Mouse (Mus musculus) neural tube, embryonic 14.5 days (tissue): ENCODE measurements around the gene Rbm34. TPM values are rescaled to one million over a fixed set of nuclear protein-coding genes. Genes with fewer than 3 reads are reported as not detected.
"Not testable (repeated sequence)": the region's sequence is repeated elsewhere in the genome, so short reads cannot be mapped to it uniquely, and the experiment has no call there.

Source experiments
- ATAC-seq: fragments of 200-750 bp; cut with Nextera tagmentation; 2 replicates; pipeline ENCODE4 v1.8.0; 2017; ENCODE audit warnings: low read depth, mild to moderate bottlenecking, moderate TSS enrichment, moderate library complexity
- H3K27ac ChIP-seq: fragments of 300-500 bp; sonication (generic); 2 replicates; pipeline ENCODE4 v1.5.1; 2014; ENCODE audit warnings: low read depth, mild to moderate bottlenecking, control low read depth, low read length, moderate library complexity, mixed read lengths
- H3K27me3 ChIP-seq: fragments of 300-500 bp; sonication (generic); 2 replicates; pipeline ENCODE4 v1.6.1; 2014; ENCODE audit warnings: low read length; ENCODE audit not compliant: control insufficient read depth, insufficient read depth
- H3K36me3 ChIP-seq: fragments of 300-500 bp; sonication (generic); 2 replicates; pipeline ENCODE4 v1.6.1; 2014; ENCODE audit warnings: low read length, mixed read lengths; ENCODE audit not compliant: control insufficient read depth, insufficient read depth
- H3K4me1 ChIP-seq: fragments of 300-500 bp; sonication (generic); 2 replicates; pipeline ENCODE4 v1.6.1; 2014; ENCODE audit warnings: low read length; ENCODE audit not compliant: control insufficient read depth, insufficient read depth
- H3K4me2 ChIP-seq: fragments of 300-500 bp; sonication (generic); 2 replicates; pipeline ENCODE4 v1.6.1; 2014; ENCODE audit warnings: mild to moderate bottlenecking, low read depth, low read length, control low read depth
- H3K4me3 ChIP-seq: fragments of 300-500 bp; sonication (generic); 2 replicates; pipeline ENCODE4 v1.5.1; 2014; ENCODE audit warnings: low read depth, low read length, control low read depth, mixed read lengths
- H3K9ac ChIP-seq: fragments of 300-500 bp; sonication (generic); replicated peaks from 2 replicates; pipeline ENCODE4 v1.6.1; 2014; ENCODE audit warnings: low read depth, mild to moderate bottlenecking, control low read depth, low read length, mixed read lengths
- H3K9me3 ChIP-seq: fragments of 300-500 bp; sonication (generic); 2 replicates; pipeline ENCODE4 v1.6.1; 2016; ENCODE audit warnings: low read length; ENCODE audit not compliant: control insufficient read depth
- WGBS: fragments of 180-500 bp; shearing (Covaris S2); extraction: QIAGEN DNeasy Blood & Tissue Kit; methylation state at CpG from one replicate; pipeline ENCODE4 v1.1.7; 2014; 5-methylcytosine and 5-hydroxymethylcytosine counted together
- polyA plus RNA-seq: library from polyadenylated mRNA; unstranded; fragments of >200 nt; fragmentation: Nextera tagmentation; extraction: Ambion mirVana; gene quantifications from 2 replicates; pipeline ENCODE4 v1.2.1, GENCODE M21; 2014

Rbm34 gene
- polyA plus RNA-seq, 1 experiment from 2014 or later: 25.4 TPM

GRCm38 (mm10) chr8:126918356-126918755 is 52.5 kb downstream of the Rbm34 start:
- no peak overlapping the region for H3K9ac ChIP-seq
- no peak overlapping the region for H3K27ac ChIP-seq
- H3K36me3 ChIP-seq: no peaks in the 10 kb centered on the region
- H3K27me3 ChIP-seq: no peaks in the 10 kb centered on the region
- H3K9me3 ChIP-seq: no peaks in the 10 kb centered on the region
- H3K4me2 ChIP-seq: no peak overlapping the region
- peaks cover 6% of the 10 kb centered on the region; the same call in 1 of the 2 replicates for H3K4me1 ChIP-seq
- ATAC-seq: no peak
- 93% methylated on average over 1 of the region's 1 CpGs for WGBS
- H3K4me3 ChIP-seq: no peak overlapping the region

GRCm38 (mm10) chr8:126917179-126917905 is 53.5 kb downstream of the Rbm34 start:
- Histone ChIP-seq H3K27me3 (no peaks in the 10 kb centered on the region), H3K9ac (no peak overlapping the region), H3K9me3 (no peaks in the 10 kb centered on the region), H3K4me1 (peaks cover 6% of the 10 kb centered on the region; the same call in 1 of the 2 replicates), H3K4me2 (no peak overlapping the region), H3K36me3 (no peaks in the 10 kb centered on the region), H3K4me3 (no peak overlapping the region), H3K27ac (no peak overlapping the region)
- ATAC-seq: no peak
- 72% methylated on average over 6 of the region's 6 CpGs for WGBS

GRCm38 (mm10) chr8:126916611-126917010 is 54.3 kb downstream of the Rbm34 start:
- Histone ChIP-seq H3K9ac (no peak overlapping the region), H3K4me3 (no peak overlapping the region), H3K9me3 (no peaks in the 10 kb centered on the region), H3K27me3 (no peaks in the 10 kb centered on the region), H3K4me1 (peaks cover 6% of the 10 kb centered on the region; the same call in 1 of the 2 replicates), H3K4me2 (no peak overlapping the region), H3K36me3 (no peaks in the 10 kb centered on the region), H3K27ac (no peak overlapping the region)
- WGBS: 91% methylated on average over 4 of the region's 4 CpGs
- ATAC-seq: no peak

GRCm38 (mm10) chr8:126914609-126915375 is 56.1 kb downstream of the Rbm34 start:
- ATAC-seq: no peak
- no peaks in the 10 kb centered on the region for H3K27me3 ChIP-seq
- no peak overlapping the region for H3K4me2 ChIP-seq
- WGBS: 32% methylated on average over 10 of the region's 10 CpGs
- H3K9me3 ChIP-seq: no peaks in the 10 kb centered on the region
- H3K4me1 ChIP-seq: peaks cover 6% of the 10 kb centered on the region; the same call in 1 of the 2 replicates
- H3K36me3 ChIP-seq: no peaks in the 10 kb centered on the region
- no peak overlapping the region for H3K27ac ChIP-seq
- H3K9ac ChIP-seq: no peak overlapping the region
- H3K4me3 ChIP-seq: no peak overlapping the region

GRCm38 (mm10) chr8:126914107-126914490 is 56.8 kb downstream of the Rbm34 start:
- H3K27me3 ChIP-seq, ATAC-seq: not testable (repeated sequence)
- 66% methylated on average over 10 of the region's 10 CpGs for WGBS

GRCm38 (mm10) chr8:126913241-126914106 is 57.4 kb downstream of the Rbm34 start:
- ATAC-seq: peak; percentile 50; the same call in 1 of the 2 replicates
- 40% methylated on average over 12 of the region's 12 CpGs for WGBS
- H3K36me3 ChIP-seq: no peaks in the 10 kb centered on the region
- no peaks in the 10 kb centered on the region for H3K9me3 ChIP-seq
- H3K4me3 ChIP-seq: no peak overlapping the region
- H3K27me3 ChIP-seq: no peaks in the 10 kb centered on the region
- peaks cover 6% of the 10 kb centered on the region; the same call in 1 of the 2 replicates for H3K4me1 ChIP-seq
- no peak overlapping the region for H3K9ac ChIP-seq
- no peak overlapping the region for H3K4me2 ChIP-seq
- peak overlapping the region; percentile 31; the same call in 1 of the 2 replicates for H3K27ac ChIP-seq

More at GRCm38 (mm10) chr8:126914107-126914490, 56.8 kb downstream of the Rbm34 start:
- not testable (repeated sequence) for H3K36me3 ChIP-seq, H3K4me1 ChIP-seq, H3K4me2 ChIP-seq, H3K27ac ChIP-seq, H3K9ac ChIP-seq, H3K4me3 ChIP-seq, H3K9me3 ChIP-seq

GRCm38 (mm10) chr8:126909371-126909802 is 61.5 kb downstream of the Rbm34 start:
- Histone ChIP-seq H3K4me3 (no peak overlapping the region), H3K4me2 (no peak overlapping the region), H3K9ac (no peak overlapping the region), H3K9me3 (no peaks in the 10 kb centered on the region), H3K27ac (no peak overlapping the region), H3K4me1 (peaks cover 5% of the 10 kb centered on the region; the same call in 1 of the 2 replicates), H3K27me3 (no peaks in the 10 kb centered on the region), H3K36me3 (no peaks in the 10 kb centered on the region)
- ATAC-seq: no peak
- WGBS: 60% methylated on average over 10 of the region's 10 CpGs

GRCm38 (mm10) chr8:126908805-126909204 is 62.1 kb downstream of the Rbm34 start:
- Histone ChIP-seq H3K9me3 (no peaks in the 10 kb centered on the region), H3K9ac (no peak overlapping the region), H3K27me3 (no peaks in the 10 kb centered on the region), H3K27ac (no peak overlapping the region), H3K4me3 (no peak overlapping the region), H3K4me1 (peaks cover 3% of the 10 kb centered on the region; the same call in 1 of the 2 replicates), H3K36me3 (no peaks in the 10 kb centered on the region), H3K4me2 (no peak overlapping the region)
- WGBS: 64% methylated on average over 6 of the region's 6 CpGs
- ATAC-seq: no peak
